In genomic region chr13:89720497-89720896, GRCm38 (mm10) we compare ENCODE assay signal across 1 mouse cellular context.
TF ChIP-seq lines count a peak whose summit lies in the region.

No protein-coding gene starts in this region.

TF ChIP-seq in MEL, 35 proteins besides CTCF, POLR2A, EP300 and RAD21 (continued from another document):
- no peak for TF ChIP-seq MXI1 (IDR thresholded peaks at IDR 0.05; ENCODE audit: low read depth, low read length)
- no peak for TF ChIP-seq MYB (IDR thresholded peaks at IDR 0.05; ENCODE audit: low read depth, low read length)
- no peak for TF ChIP-seq MAZ (IDR thresholded peaks at IDR 0.05; ENCODE audit: low read depth, low read length)
- no peak for TF ChIP-seq SIN3A (IDR thresholded peaks at IDR 0.05; ENCODE audit: low read length)
- TF ChIP-seq GABPA (IDR thresholded peaks at IDR 0.05; ENCODE audit: low read depth, low read length): no peak
